Mouse (Mus musculus) stomach, embryonic 14.5 days (tissue): ENCODE measurements around the gene Elf1. TPM values are rescaled to one million over a fixed set of nuclear protein-coding genes. Genes with fewer than 3 reads are reported as not detected.

ENCODE experiments used
- ATAC-seq: fragments of 200-750 bp; cut with Nextera tagmentation; 2 replicates; pipeline ENCODE4 v1.8.0; 2017; ENCODE audit warnings: low read depth, moderate TSS enrichment; ENCODE audit not compliant: insufficient number of reproducible peaks, insufficient read depth, low FRiP score
- H3K27ac ChIP-seq: fragments of 300-500 bp; sonication (generic); 2 replicates; pipeline ENCODE4 v1.5.1; 2014; ENCODE audit warnings: mild to moderate bottlenecking, low read length, moderate library complexity, mixed read lengths
- H3K27me3 ChIP-seq: fragments of 300-500 bp; sonication (generic); 2 replicates; pipeline ENCODE4 v1.6.1; 2014; ENCODE audit warnings: low read length, control low read depth, mixed read lengths; ENCODE audit not compliant: control insufficient read depth, insufficient read depth
- H3K36me3 ChIP-seq: fragments of 300-500 bp; sonication (generic); 2 replicates; pipeline ENCODE4 v1.6.1; 2014; ENCODE audit warnings: mild to moderate bottlenecking, control low read depth, low read length, moderate library complexity, mixed read lengths; ENCODE audit not compliant: control insufficient read depth, insufficient read depth
- H3K4me1 ChIP-seq: fragments of 300-500 bp; sonication (generic); 2 replicates; pipeline ENCODE4 v1.6.1; 2014; ENCODE audit warnings: low read length, control low read depth, mixed read lengths; ENCODE audit not compliant: control insufficient read depth, insufficient read depth
- H3K4me2 ChIP-seq: fragments of 300-500 bp; sonication (generic); replicated peaks from 2 replicates; pipeline ENCODE4 v1.6.1; 2014; ENCODE audit warnings: low read depth, low read length, control low read depth
- H3K4me3 ChIP-seq: fragments of 300-500 bp; sonication (generic); 2 replicates; pipeline ENCODE4 v1.5.1; 2014; ENCODE audit warnings: low read depth, low read length, control low read depth
- H3K9ac ChIP-seq: fragments of 300-500 bp; sonication (generic); replicated peaks from 2 replicates; pipeline ENCODE4 v1.6.1; 2014; ENCODE audit warnings: low read depth, mild to moderate bottlenecking, control low read depth, low read length, moderate library complexity, mixed read lengths
- H3K9me3 ChIP-seq: fragments of 300-500 bp; sonication (generic); 2 replicates; pipeline ENCODE4 v1.6.1; 2016; ENCODE audit warnings: low read depth, low read length, control low read depth; ENCODE audit not compliant: control insufficient read depth
- WGBS: fragments of 180-500 bp; shearing (Covaris S2); extraction: QIAGEN DNeasy Blood & Tissue Kit; methylation state at CpG from one replicate; pipeline ENCODE4 v1.1.7; 2014; 5-methylcytosine and 5-hydroxymethylcytosine counted together
- polyA plus RNA-seq: library from polyadenylated mRNA; unstranded; fragments of >200 nt; fragmentation: Nextera tagmentation; extraction: Ambion mirVana; gene quantifications from 2 replicates; pipeline ENCODE4 v1.2.1, GENCODE M21; 2014

Gene Elf1
- polyA plus RNA-seq, 1 experiment from 2014 or later = 25.8 TPM

DNA sequence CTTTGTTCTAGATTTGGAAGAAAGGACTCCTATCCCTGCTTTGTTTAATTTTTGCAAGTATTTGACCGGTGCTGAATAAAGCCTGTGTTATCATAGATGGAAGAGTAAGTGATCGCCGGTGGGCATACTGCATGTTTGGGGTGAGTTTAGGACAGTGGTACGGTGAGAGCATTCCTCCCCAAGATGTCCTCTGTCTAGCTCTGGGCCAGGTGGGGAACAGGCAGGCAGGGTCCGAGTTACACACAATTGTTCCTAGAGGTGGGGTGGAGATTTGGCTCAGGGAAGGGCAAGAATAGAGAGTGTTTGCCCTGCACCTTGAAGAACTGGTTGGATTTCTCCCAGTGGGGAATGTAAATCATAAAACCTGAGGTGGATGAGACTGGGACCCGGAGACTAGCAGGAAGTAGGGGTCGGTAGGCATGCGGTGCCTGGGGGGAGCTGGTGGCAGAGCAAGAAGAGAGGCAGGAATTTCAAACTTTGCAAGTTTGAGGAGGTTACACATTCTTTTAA, 2.7 kb downstream of the Elf1 start:
- no peaks in the 10 kb centered on the region for H3K36me3 ChIP-seq
- no peaks in the 10 kb centered on the region for H3K9me3 ChIP-seq
- no peaks in the 10 kb centered on the region for H3K27me3 ChIP-seq
- peaks cover 46% of the 10 kb centered on the region for H3K4me1 ChIP-seq
- peak; percentile 8; the same call in 1 of the 2 replicates for ATAC-seq
- WGBS = 55% methylated on average over 8 of the region's 8 CpGs
- H3K9ac ChIP-seq = 0 out of 2 replicates have a peak overlapping the region, but pooled peaks have one; percentile 97
- peak overlapping the region; percentile 61 for H3K4me2 ChIP-seq
- peak overlapping the region; percentile 100 for H3K27ac ChIP-seq
- peak overlapping the region; percentile 91 for H3K4me3 ChIP-seq

DNA sequence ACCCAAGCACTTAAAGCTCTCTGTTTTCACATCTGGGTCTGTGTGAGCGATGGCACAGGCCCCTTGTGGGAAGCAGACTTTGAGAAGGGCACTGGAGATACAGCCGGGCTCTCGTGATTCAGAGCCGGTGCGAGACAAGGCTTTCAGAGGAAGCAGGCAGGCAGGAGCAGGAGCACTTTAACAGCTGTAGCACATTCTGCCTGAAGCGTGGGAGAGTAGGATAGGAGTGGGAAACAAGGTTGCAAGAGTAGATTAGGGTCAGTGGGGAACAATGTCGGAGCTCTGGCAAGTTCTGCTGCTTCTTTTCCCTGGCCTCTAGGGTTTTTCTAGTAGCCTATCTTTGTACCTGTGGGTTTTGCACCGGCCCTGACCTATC, 5.6 kb downstream of the Elf1 start:
- ATAC-seq = no peak
- Histone ChIP-seq H3K4me2 (peak overlapping the region; percentile 48), H3K4me1 (peaks cover 41% of the 10 kb centered on the region), H3K9ac (no peak overlapping the region), H3K27ac (peak overlapping the region; percentile 2; the same call in 1 of the 2 replicates), H3K27me3 (no peaks in the 10 kb centered on the region), H3K9me3 (no peaks in the 10 kb centered on the region), H3K36me3 (no peaks in the 10 kb centered on the region), H3K4me3 (peak overlapping the region; percentile 27; the same call in 1 of the 2 replicates)
- WGBS = 23% methylated on average over 8 of the region's 8 CpGs

DNA sequence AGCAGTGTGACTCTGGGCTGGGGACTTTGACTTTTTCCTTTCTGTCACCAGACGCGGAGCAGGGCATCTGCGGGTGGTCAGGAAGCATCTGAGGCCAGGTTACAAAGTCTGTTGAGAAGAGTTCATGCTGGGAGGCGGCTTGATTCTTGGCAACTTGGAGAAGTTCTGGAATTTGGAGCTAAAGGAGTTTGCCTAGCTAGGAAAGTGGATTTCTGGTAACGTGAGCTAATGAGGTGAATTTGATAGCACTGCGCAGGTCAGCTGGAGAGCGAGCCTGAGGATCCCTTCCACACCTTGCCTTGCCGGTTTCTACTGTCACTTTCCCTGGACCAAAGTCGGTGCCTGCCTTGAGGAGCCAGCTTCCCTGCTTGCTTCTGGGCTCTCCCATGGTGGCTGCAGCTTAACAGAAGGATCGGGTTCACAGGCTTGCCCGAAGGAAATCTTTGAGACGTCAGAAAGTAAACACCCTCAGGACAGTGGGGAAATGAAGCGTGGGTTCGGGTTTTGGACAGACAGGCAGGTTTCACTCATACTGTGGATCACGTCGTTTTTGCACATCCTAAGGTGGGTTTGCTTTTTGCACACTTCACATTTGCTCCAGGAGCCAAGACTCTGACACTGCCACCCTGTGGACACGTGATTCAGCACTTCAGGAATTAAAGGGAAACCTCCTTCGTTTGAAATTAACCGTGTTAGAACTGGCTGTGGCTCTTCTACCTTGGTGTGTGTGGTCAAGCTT, 6.2 kb downstream of the Elf1 start:
- Histone ChIP-seq H3K9ac (no peak overlapping the region; the same call in 1 of the 2 replicates), H3K4me3 (peak overlapping the region; percentile 27; the same call in 1 of the 2 replicates), H3K4me1 (peaks cover 41% of the 10 kb centered on the region), H3K27me3 (no peaks in the 10 kb centered on the region), H3K27ac (peak overlapping the region; percentile 2; the same call in 1 of the 2 replicates), H3K9me3 (no peaks in the 10 kb centered on the region), H3K36me3 (no peaks in the 10 kb centered on the region), H3K4me2 (peak overlapping the region; percentile 48)
- 7% methylated on average over 19 of the region's 19 CpGs for WGBS
- ATAC-seq = peak; percentile 17; the same call in 1 of the 2 replicates

DNA sequence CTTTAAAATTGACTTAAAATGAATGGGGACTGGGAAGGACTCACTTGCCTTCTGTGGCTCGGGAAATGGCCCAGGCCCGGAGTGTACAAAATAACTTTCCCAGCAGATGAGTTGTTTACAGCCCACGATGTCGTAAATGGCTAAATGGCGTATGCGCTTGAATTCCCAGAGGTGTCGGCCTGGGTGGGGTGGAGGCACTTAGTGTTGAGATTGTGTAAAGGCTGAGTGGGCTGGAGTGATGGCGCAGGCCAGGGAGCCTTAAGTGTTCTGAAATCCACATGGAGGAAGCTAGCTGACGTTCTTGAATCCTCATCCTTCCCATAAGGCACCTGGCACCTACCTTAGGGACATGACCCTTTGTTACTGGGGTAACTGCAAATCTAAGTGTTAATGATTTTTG, 7.5 kb downstream of the Elf1 start:
- no peak for ATAC-seq
- Histone ChIP-seq H3K36me3 (no peaks in the 10 kb centered on the region), H3K27ac (no peak overlapping the region), H3K4me1 (peaks cover 33% of the 10 kb centered on the region), H3K27me3 (no peaks in the 10 kb centered on the region), H3K9ac (no peak overlapping the region), H3K9me3 (no peaks in the 10 kb centered on the region), H3K4me3 (no peak overlapping the region), H3K4me2 (no peak overlapping the region)
- 74% methylated on average over 9 of the region's 9 CpGs for WGBS

DNA sequence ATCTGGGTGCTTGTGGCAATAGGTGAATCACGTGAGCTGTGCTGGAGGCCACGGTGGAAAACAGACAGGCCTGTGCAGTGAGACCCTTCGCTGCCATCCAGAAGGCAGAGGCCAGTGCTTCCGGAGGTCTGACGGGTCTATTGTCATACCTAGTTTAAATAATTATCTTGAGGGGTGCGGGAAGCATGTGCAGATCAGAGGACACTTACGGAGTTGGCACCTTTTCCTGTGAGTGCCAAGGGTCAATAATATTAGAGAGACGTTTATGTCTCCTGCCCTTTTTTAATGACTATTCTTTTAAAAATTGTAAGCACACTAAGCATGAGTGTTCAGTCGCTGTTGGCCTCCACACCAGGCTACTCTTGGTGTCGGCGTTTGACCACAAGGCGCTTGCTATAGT, 8.2 kb downstream of the Elf1 start:
- no peaks in the 10 kb centered on the region for H3K36me3 ChIP-seq
- 70% methylated on average over 12 of the region's 12 CpGs for WGBS
- H3K4me1 ChIP-seq = peaks cover 33% of the 10 kb centered on the region
- H3K27me3 ChIP-seq = no peaks in the 10 kb centered on the region
- no peak overlapping the region for H3K27ac ChIP-seq
- H3K4me3 ChIP-seq = no peak overlapping the region
- no peaks in the 10 kb centered on the region for H3K9me3 ChIP-seq
- no peak overlapping the region for H3K9ac ChIP-seq
- no peak for ATAC-seq
- H3K4me2 ChIP-seq = no peak overlapping the region

DNA sequence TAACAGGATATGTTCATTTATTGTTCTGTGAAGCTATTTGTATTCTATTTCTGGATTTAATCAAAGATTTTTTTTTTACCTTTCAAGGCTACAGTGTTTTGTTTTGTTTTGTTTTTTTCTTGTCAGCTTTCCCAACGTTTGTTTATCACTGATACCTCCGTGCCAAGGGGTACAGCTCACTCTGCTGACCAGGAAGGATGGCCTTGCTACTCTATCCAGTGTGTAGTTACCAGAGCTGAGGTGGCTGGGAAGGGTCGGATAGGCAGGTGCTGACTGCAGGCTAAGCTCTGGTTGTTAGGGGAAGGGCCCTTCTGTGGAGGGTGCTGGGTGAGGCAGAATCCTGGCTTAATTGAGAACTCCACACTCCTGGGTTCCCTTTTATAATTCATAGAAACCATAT, 9.3 kb downstream of the Elf1 start:
- Histone ChIP-seq H3K4me2 (no peak overlapping the region), H3K9me3 (no peaks in the 10 kb centered on the region), H3K27ac (no peak overlapping the region), H3K4me3 (no peak overlapping the region), H3K9ac (no peak overlapping the region), H3K27me3 (no peaks in the 10 kb centered on the region), H3K36me3 (no peaks in the 10 kb centered on the region), H3K4me1 (peaks cover 29% of the 10 kb centered on the region)
- WGBS = 73% methylated on average over 3 of the region's 3 CpGs
- no peak for ATAC-seq

DNA sequence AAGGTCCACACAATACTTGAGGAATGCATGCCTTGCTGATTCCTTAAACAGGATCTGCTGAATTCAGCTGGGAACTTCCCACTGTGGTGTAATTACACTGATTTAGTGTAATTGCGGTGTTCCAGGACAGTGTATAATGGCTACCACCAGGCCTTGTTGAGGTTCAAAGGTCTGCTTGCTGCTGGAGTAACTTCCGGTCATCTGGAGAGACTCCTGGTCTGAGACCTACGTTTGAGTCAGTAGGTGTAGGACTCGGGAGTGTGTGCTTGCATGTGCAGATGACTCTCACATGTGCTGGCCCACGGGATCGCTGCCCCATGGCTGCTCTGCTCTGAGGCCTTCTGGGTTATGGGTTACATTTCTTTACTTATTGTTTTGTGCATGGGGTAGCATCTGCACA, 13.4 kb downstream of the Elf1 start:
- H3K4me1 ChIP-seq = no peaks in the 10 kb centered on the region
- ATAC-seq = no peak
- no peak overlapping the region for H3K4me2 ChIP-seq
- H3K27ac ChIP-seq = no peak overlapping the region
- H3K9me3 ChIP-seq = no peaks in the 10 kb centered on the region
- H3K9ac ChIP-seq = no peak overlapping the region
- no peaks in the 10 kb centered on the region for H3K27me3 ChIP-seq
- H3K36me3 ChIP-seq = no peaks in the 10 kb centered on the region
- H3K4me3 ChIP-seq = no peak overlapping the region
- 84% methylated on average over 6 of the region's 6 CpGs for WGBS

DNA sequence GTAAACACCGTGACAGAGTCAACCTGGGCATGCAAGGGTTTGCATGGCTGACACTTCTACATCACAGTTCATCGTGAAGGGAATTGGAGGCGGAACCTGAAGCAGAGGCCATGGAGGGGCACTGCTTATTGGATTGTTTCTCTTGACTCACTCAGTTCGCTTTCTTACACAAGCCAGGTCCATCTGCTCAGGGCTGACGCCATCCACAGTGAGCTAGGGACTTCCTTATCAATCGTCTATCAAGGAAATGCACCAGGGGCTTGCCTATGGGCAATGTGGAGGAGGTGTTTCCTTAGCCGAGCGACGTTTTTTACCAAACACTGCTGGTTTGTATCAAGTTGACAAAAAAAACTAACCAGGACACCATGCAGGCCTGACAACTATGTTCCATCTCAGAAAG, 18.3 kb downstream of the Elf1 start:
- no peak for ATAC-seq
- H3K27ac ChIP-seq = no peak overlapping the region
- no peaks in the 10 kb centered on the region; the same call in 1 of the 2 replicates for H3K9me3 ChIP-seq
- no peaks in the 10 kb centered on the region for H3K36me3 ChIP-seq
- no peak overlapping the region for H3K4me2 ChIP-seq
- H3K4me1 ChIP-seq = 0 out of 2 replicates have a peak, but pooled peaks cover under 1% of the 10 kb centered on the region
- no peak overlapping the region for H3K9ac ChIP-seq
- 74% methylated on average over 9 of the region's 9 CpGs for WGBS
- H3K4me3 ChIP-seq = no peak overlapping the region
- H3K27me3 ChIP-seq = no peaks in the 10 kb centered on the region
